Mouse (Mus musculus): ENCODE measurements at regions not wholly inside any gene's neighbourhood (a gene's known extent, or its start where the extent isn't known, plus 50 kb on each side); places are given as distances from the start of the nearest gene placed in this dataset.

DNA sequence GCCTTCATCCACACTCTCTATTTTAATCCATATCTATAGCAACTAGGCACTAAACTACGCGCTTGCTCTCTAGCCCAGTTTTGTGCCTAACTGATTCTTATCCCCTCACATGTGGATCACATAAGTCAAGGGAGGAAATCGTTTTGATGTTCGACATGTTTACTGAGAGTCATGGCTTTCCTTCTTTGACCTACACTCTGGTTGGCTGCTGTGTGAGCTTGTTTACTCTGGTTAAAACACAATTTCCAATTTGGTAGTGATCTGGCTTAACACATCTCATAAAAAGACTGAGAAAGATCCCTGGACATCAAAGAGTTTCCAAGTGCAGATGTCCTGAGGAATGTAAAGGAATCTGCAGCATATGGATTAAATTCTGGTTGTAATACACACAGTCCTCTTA, 376.6 kb downstream of the Tmem38b start:
- 91% methylated on average over 4 of the region's 4 CpGs for WGBS
- no peak overlapping the region for H3K9ac ChIP-seq (replicated peaks; ENCODE audit: low read depth, low read length)
- no peaks in the 10 kb centered on the region for H3K36me3 ChIP-seq (ENCODE audit: control insufficient read depth, insufficient read depth)
- H3K4me1 ChIP-seq (replicated peaks; ENCODE audit: control insufficient read depth, insufficient read depth, low read length), result no peaks in the 10 kb centered on the region
- H3K27me3 ChIP-seq (replicated peaks; ENCODE audit: control insufficient read depth, insufficient read depth, low read length), result no peaks in the 10 kb centered on the region
- H3K27ac ChIP-seq (ENCODE audit: low read length), result no peak overlapping the region
- no peaks in the 10 kb centered on the region for H3K9me3 ChIP-seq (ENCODE audit: control insufficient read depth, low read length)
- no peak overlapping the region for H3K4me2 ChIP-seq (ENCODE audit: low read length)
- H3K4me3 ChIP-seq (replicated peaks; ENCODE audit: low read length), result no peak overlapping the region
- no peak for ATAC-seq

- 78% methylated on average over 3 of the region's 3 CpGs for WGBS
- H3K9me3 ChIP-seq (ENCODE audit: control insufficient read depth, low read length), result no peaks in the 10 kb centered on the region
- no peaks in the 10 kb centered on the region for H3K4me1 ChIP-seq (replicated peaks; ENCODE audit: control insufficient read depth, insufficient read depth, low read length)
- H3K4me3 ChIP-seq (replicated peaks; ENCODE audit: low read length), result no peak overlapping the region
- H3K27me3 ChIP-seq (replicated peaks; ENCODE audit: control insufficient read depth, insufficient read depth, low read length), result no peaks in the 10 kb centered on the region
- H3K4me2 ChIP-seq (ENCODE audit: low read length), result no peak overlapping the region
- no peaks in the 10 kb centered on the region for H3K36me3 ChIP-seq (ENCODE audit: control insufficient read depth, insufficient read depth)
- H3K9ac ChIP-seq (replicated peaks; ENCODE audit: low read depth, low read length), result no peak overlapping the region
- no peak overlapping the region for H3K27ac ChIP-seq (ENCODE audit: low read length)
- ATAC-seq, result no peak
Measured at GRCm38 (mm10) chr4:54224572-54224971, 398.7 kb downstream of the Tmem38b start.

All from forebrain, embryonic 16.5 days (tissue).